Mouse (Mus musculus): ENCODE data around the gene Rusc2.

DNA sequence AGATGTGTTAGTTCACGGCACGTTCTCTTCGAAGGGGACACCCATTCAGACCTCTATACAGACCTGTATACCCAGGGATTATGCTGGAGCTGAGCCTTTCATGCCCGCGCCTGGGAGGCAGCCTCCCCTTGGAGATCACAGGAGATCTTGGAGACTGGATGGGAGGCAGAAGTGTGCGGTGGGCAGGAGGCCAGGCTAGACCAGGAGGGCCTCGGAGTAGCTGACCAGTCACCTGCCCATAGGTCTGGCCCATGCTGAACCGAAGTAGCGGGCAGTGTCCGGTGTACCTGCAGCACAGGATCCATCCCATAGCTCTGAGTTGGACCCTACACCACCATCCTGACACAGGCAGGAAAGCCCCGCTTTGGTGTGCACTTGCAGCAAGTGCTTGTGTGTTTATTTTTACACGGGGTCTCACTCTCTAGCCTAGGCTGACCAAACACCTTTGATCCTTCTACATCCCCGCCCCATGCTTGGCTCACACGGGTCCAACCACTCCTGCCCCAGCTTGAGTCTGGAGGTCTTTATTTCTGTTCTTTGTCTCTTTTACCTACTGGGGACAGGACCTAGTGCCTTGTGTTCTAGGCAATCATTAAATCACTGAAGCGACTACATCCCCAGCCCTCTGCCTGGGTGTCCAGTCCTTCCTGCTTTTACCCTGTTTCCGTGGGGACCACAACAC lies 46.5 kb downstream of the Rusc2 start:
- TF ChIP-seq CTCF (IDR thresholded peaks at IDR 0.05; ENCODE audit: low read depth) (no peak), EP300 (IDR thresholded peaks at IDR 0.05; ENCODE audit: low read depth) (no peak)

Data from liver, postnatal 0 days (tissue).